Mouse (Mus musculus): ENCODE measurements at regions not wholly inside any gene's neighbourhood (a gene's known extent, or its start where the extent isn't known, plus 50 kb on each side); places are given as distances from the start of the nearest gene placed in this dataset.

DNA sequence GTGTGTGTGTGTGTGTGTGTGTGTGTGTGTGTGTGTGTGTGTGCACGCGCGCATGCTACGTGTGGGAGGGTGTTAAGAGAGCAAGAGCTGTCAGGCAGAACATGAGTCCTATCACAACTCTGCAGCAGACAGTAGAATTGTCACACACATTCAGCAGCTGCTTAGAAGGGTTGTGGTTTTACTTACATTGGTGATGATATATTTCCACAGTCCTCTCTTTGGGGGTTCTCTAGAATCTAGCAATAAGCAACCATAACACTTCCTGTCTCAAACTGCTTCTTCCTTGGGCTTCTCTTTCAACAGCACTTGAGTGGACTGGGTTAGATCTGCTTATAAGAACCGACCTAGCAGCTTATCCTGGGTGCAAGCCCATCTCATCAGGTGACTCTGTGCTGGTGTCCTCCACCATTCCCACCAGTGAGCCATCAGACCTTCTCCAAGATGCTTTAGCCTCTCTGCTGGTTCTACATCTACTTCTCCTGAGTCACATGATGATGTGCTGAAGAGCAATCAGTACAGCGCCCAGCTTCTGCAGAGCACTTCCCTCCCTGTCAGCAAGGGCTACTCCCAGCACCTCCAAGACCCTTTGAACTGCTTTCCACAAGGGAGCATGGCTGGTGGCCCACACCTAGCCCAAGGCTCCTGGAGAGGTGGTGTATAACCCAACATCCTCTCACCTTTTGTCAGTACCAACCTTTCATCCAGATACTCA is 222.6 kb downstream of the Wdr11 start:
- 83% methylated on average over 5 of the region's 6 CpGs for WGBS
- ATAC-seq: no peak
- H3K27me3 ChIP-seq (replicated peaks; ENCODE audit: control insufficient read depth, insufficient read depth, low read length): no peaks in the 10 kb centered on the region
- no peak overlapping the region for H3K9ac ChIP-seq (ENCODE audit: low read depth, low read length)
- no peaks in the 10 kb centered on the region for H3K4me1 ChIP-seq (ENCODE audit: control insufficient read depth, insufficient read depth, low read depth, low read length)
- no peaks in the 10 kb centered on the region for H3K36me3 ChIP-seq (ENCODE audit: control insufficient read depth, insufficient read depth, low read length)
- no peaks in the 10 kb centered on the region for H3K9me3 ChIP-seq (ENCODE audit: control insufficient read depth, low read length)
- H3K4me3 ChIP-seq (ENCODE audit: low read length): no peak overlapping the region
- no peak overlapping the region for H3K4me2 ChIP-seq (ENCODE audit: low read length)
- no peak overlapping the region for H3K27ac ChIP-seq (ENCODE audit: low read depth, low read length)

DNA sequence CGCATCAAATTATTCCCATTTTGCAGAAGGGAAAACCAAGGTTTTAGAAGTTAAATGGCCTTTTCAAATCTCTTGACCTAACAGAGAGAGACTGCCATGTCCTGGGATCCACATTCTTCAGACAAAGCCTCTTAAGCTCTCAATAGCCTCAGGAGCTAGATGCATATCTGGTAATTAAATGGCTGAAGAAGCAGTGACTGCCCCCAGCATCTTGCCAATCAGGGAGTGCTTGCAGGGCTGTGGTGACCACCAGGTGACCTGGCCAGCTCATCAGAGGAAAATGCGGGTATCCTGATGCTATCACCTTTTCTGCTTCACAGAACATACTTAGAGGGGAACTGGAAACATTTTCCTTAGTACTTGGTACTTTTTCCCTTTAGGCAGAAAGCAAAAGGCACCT is 227.2 kb downstream of the Wdr11 start:
- Histone ChIP-seq H3K4me1 (ENCODE audit: control insufficient read depth, insufficient read depth, low read depth, low read length) (no peaks in the 10 kb centered on the region), H3K9ac (ENCODE audit: low read depth, low read length) (no peak overlapping the region), H3K36me3 (ENCODE audit: control insufficient read depth, insufficient read depth, low read length) (no peaks in the 10 kb centered on the region), H3K4me3 (ENCODE audit: low read length) (no peak overlapping the region), H3K4me2 (ENCODE audit: low read length) (no peak overlapping the region), H3K27me3 (replicated peaks; ENCODE audit: control insufficient read depth, insufficient read depth, low read length) (no peaks in the 10 kb centered on the region), H3K9me3 (ENCODE audit: control insufficient read depth, low read length) (no peaks in the 10 kb centered on the region), H3K27ac (ENCODE audit: low read depth, low read length) (no peak overlapping the region)
- 96% methylated on average over 2 of the region's 2 CpGs for WGBS
- no peak for ATAC-seq

DNA sequence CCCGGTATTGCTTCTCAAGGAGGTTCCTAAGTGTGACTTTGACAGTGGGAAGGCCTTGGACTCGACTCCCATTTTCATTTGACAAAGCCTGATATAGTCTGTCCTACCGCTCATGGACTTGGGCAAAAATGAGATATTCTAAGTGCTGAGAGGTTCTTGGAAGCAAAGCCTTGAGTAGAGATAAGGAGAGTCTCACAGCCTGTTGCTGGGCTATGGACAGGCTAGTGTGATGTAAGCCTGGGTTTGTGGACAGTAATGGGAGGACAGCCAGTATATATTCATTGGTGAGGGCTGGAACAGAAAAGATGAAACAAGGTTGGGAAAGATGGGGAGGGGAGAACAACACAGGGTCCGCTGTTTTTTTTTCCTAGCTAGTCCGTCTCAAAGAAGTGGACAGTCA is 228.0 kb downstream of the Wdr11 start:
- no peak overlapping the region for H3K27ac ChIP-seq (ENCODE audit: low read depth, low read length)
- H3K36me3 ChIP-seq (ENCODE audit: control insufficient read depth, insufficient read depth, low read length): no peaks in the 10 kb centered on the region
- no peaks in the 10 kb centered on the region for H3K27me3 ChIP-seq (replicated peaks; ENCODE audit: control insufficient read depth, insufficient read depth, low read length)
- ATAC-seq: no peak
- H3K9me3 ChIP-seq (ENCODE audit: control insufficient read depth, low read length): no peaks in the 10 kb centered on the region
- H3K9ac ChIP-seq (ENCODE audit: low read depth, low read length): no peak overlapping the region
- no peaks in the 10 kb centered on the region for H3K4me1 ChIP-seq (ENCODE audit: control insufficient read depth, insufficient read depth, low read depth, low read length)
- H3K4me2 ChIP-seq (ENCODE audit: low read length): no peak overlapping the region
- WGBS: 79% methylated on average over 5 of the region's 5 CpGs
- H3K4me3 ChIP-seq (ENCODE audit: low read length): no peak overlapping the region

DNA sequence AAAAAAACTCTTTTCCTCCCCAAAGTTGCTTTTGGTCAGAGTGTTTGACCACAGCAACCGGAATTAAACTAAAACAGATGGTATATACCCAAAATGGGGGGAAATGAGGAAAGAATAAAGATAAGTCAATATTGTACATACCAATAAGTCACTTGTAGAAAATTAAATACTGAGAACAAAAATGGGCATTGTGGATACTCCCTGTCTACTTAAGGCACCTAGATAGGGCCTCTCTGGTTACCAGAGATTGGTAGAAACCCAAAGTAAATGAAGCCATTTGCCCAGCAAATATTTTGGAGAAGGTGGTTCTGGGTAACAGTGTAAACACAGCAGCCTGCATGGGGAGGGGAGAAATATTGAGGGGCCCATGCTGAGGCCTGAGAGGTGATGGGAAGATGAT is 237.3 kb downstream of the Wdr11 start:
- Histone ChIP-seq H3K36me3 (ENCODE audit: control insufficient read depth, insufficient read depth, low read length) (no peaks in the 10 kb centered on the region), H3K9ac (ENCODE audit: low read depth, low read length) (no peak overlapping the region), H3K27me3 (replicated peaks; ENCODE audit: control insufficient read depth, insufficient read depth, low read length) (no peaks in the 10 kb centered on the region), H3K9me3 (ENCODE audit: control insufficient read depth, low read length) (no peaks in the 10 kb centered on the region), H3K4me3 (ENCODE audit: low read length) (no peak overlapping the region), H3K4me1 (ENCODE audit: control insufficient read depth, insufficient read depth, low read depth, low read length) (no peaks in the 10 kb centered on the region; the same call in none of the 2 replicates), H3K4me2 (ENCODE audit: low read length) (no peak overlapping the region), H3K27ac (ENCODE audit: low read depth, low read length) (no peak overlapping the region)
- ATAC-seq: no peak
- WGBS: 94% methylated on average over 1 of the region's 1 CpGs

DNA sequence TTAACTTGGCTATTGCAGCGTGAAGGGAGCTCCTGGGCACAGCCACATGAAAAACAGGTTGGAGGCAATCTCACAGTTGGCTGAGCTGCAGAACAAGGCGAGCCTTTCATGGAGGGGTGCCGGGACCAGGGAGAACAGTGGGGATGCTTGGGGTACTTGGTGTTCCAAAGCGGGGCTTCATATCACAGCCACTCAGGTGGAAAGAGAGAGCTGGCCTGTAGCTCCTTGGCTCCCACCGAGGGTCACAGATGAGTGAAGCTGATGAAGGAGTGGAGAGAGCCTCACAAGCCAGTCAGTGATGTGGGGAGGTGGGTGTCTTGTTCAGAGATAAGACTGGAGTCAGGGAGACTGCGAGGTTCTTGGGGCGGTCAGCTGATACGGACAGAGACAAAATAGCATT is 241.2 kb downstream of the Wdr11 start:
- no peaks in the 10 kb centered on the region for H3K4me1 ChIP-seq (ENCODE audit: control insufficient read depth, insufficient read depth, low read depth, low read length)
- H3K27ac ChIP-seq (ENCODE audit: low read depth, low read length): no peak overlapping the region
- H3K36me3 ChIP-seq (ENCODE audit: control insufficient read depth, insufficient read depth, low read length): no peaks in the 10 kb centered on the region
- no peaks in the 10 kb centered on the region for H3K27me3 ChIP-seq (replicated peaks; ENCODE audit: control insufficient read depth, insufficient read depth, low read length)
- no peak for ATAC-seq
- H3K9ac ChIP-seq (ENCODE audit: low read depth, low read length): no peak overlapping the region
- no peak overlapping the region for H3K4me3 ChIP-seq (ENCODE audit: low read length)
- WGBS: 81% methylated on average over 8 of the region's 8 CpGs
- no peak overlapping the region for H3K4me2 ChIP-seq (ENCODE audit: low read length)
- no peaks in the 10 kb centered on the region for H3K9me3 ChIP-seq (ENCODE audit: control insufficient read depth, low read length)

DNA sequence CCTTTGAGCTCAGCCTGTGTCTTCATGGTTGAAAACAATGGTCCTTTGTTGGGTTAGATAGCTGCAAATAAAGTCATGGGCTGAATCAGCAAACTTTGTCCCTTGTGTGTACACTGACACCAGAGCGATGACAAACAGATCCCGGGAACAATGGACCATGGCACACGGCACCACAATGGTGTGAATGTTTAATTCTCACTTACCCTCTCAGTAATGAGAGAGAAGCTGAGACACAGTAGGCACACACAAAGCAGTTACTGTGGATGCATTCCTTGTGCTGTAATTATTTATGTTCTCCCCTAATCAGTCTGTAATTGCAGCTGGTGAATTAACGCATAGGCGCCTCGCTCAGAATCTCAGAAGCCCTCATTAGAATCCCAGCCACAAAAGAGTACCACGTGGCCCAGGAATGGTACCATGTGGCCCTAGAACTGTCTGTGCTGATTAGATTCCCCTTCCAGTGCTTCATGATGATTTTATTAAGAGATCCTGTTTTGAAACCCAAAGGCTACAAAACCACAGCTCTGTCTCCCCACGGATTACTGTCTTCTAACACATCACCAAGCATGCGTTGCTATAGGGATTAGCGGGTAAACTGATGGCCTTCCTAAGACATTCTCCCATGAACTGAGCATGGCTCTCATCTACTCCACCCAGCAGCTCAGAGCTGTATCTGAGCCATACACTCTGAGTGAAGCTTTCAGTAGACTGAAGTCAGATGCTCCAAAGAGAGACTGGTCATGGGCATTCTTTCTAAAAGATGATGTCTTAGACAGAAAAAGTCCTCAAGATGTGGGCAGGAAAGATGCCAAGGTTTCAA is 250.8 kb downstream of the Wdr11 start:
- Histone ChIP-seq H3K9me3 (ENCODE audit: control insufficient read depth, low read length) (no peaks in the 10 kb centered on the region), H3K27ac (ENCODE audit: low read depth, low read length) (no peak overlapping the region), H3K9ac (ENCODE audit: low read depth, low read length) (no peak overlapping the region), H3K4me1 (ENCODE audit: control insufficient read depth, insufficient read depth, low read depth, low read length) (no peaks in the 10 kb centered on the region; the same call in 1 of the 2 replicates), H3K4me3 (ENCODE audit: low read length) (no peak overlapping the region), H3K36me3 (ENCODE audit: control insufficient read depth, insufficient read depth, low read length) (no peaks in the 10 kb centered on the region), H3K27me3 (replicated peaks; ENCODE audit: control insufficient read depth, insufficient read depth, low read length) (no peaks in the 10 kb centered on the region), H3K4me2 (ENCODE audit: low read length) (no peak overlapping the region)
- no peak for ATAC-seq
- WGBS: 41% methylated on average over 10 of the region's 10 CpGs

DNA sequence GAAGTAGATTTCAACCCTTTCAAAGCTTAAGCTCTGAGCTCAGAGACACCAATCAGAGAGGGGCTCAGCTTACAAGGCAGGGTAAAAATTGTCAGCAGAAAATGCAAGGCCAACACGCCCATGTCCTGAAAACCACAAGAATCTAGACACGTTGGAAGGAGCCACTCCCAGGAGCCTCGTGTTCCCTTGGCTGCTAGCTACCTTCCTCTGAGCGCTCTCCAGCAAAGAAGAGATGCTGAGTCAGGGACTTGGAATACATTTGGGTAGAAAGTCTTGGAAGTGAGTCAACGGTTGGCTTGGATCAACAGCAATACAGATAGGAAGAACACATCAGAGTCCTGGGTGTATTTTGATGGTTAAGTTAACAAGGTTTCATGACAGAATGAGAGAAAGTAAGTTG is 255.5 kb downstream of the Wdr11 start:
- Histone ChIP-seq H3K9ac (ENCODE audit: low read depth, low read length) (no peak overlapping the region), H3K4me1 (ENCODE audit: control insufficient read depth, insufficient read depth, low read depth, low read length) (no peaks in the 10 kb centered on the region; the same call in 1 of the 2 replicates), H3K36me3 (ENCODE audit: control insufficient read depth, insufficient read depth, low read length) (no peaks in the 10 kb centered on the region), H3K27me3 (replicated peaks; ENCODE audit: control insufficient read depth, insufficient read depth, low read length) (no peaks in the 10 kb centered on the region), H3K9me3 (ENCODE audit: control insufficient read depth, low read length) (no peaks in the 10 kb centered on the region), H3K4me2 (ENCODE audit: low read length) (no peak overlapping the region), H3K27ac (ENCODE audit: low read depth, low read length) (no peak overlapping the region), H3K4me3 (ENCODE audit: low read length) (no peak overlapping the region)
- WGBS: 72% methylated on average over 5 of the region's 5 CpGs
- ATAC-seq: no peak

DNA sequence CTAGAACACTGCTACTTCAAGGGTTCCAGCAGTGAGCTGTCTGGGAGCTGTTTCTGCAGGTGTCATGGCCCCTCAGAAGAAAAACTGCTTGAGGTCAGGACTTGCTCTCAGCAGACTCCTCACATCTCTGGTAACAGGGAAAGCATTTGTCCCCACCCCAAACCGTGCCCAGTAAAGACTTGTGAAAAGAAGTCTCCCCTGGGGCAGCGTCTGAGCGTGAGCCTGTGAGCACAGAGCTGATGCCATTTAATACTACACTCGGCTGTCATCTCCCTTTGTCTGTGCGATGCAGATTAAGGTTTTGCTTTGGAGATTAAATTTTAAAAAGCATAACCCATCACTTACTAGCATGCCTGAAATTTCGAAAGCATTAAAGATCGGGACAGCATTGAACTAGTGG is 261.9 kb downstream of the Wdr11 start:
- H3K27me3 ChIP-seq (replicated peaks; ENCODE audit: control insufficient read depth, insufficient read depth, low read length): no peaks in the 10 kb centered on the region
- no peaks in the 10 kb centered on the region for H3K4me1 ChIP-seq (ENCODE audit: control insufficient read depth, insufficient read depth, low read depth, low read length)
- WGBS: 30% methylated on average over 7 of the region's 7 CpGs
- no peaks in the 10 kb centered on the region for H3K9me3 ChIP-seq (ENCODE audit: control insufficient read depth, low read length)
- no peak overlapping the region for H3K27ac ChIP-seq (ENCODE audit: low read depth, low read length)
- H3K9ac ChIP-seq (ENCODE audit: low read depth, low read length): no peak overlapping the region
- H3K4me2 ChIP-seq (ENCODE audit: low read length): no peak overlapping the region
- no peak for ATAC-seq
- no peak overlapping the region for H3K4me3 ChIP-seq (ENCODE audit: low read length)
- no peaks in the 10 kb centered on the region for H3K36me3 ChIP-seq (ENCODE audit: control insufficient read depth, insufficient read depth, low read length)

DNA sequence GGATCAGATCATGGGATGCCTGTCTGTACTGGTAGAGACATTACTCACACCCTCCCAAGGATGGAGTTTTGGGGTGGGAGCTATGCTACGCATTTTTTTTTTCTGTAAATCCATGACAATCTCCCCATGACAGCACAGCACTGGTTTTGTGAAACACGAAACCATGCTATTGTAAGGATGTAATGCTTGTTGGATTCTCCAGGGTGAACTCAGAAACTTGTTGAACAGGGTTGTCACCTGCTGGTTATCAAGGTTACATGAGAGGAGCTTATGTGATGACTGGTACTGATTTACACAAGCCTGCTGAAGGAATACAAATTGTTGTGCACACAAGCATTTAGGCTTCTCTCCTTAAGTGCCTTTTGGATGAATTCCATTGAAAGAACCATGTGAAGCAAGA is 263.3 kb downstream of the Wdr11 start:
- H3K4me1 ChIP-seq (ENCODE audit: control insufficient read depth, insufficient read depth, low read depth, low read length): no peaks in the 10 kb centered on the region
- no peaks in the 10 kb centered on the region for H3K9me3 ChIP-seq (ENCODE audit: control insufficient read depth, low read length)
- no peak overlapping the region for H3K4me3 ChIP-seq (ENCODE audit: low read length)
- no peak overlapping the region for H3K4me2 ChIP-seq (ENCODE audit: low read length)
- H3K27ac ChIP-seq (ENCODE audit: low read depth, low read length): no peak overlapping the region
- ATAC-seq: no peak
- H3K27me3 ChIP-seq (replicated peaks; ENCODE audit: control insufficient read depth, insufficient read depth, low read length): no peaks in the 10 kb centered on the region
- H3K36me3 ChIP-seq (ENCODE audit: control insufficient read depth, insufficient read depth, low read length): no peaks in the 10 kb centered on the region
- WGBS: 71% methylated on average over 2 of the region's 2 CpGs
- no peak overlapping the region for H3K9ac ChIP-seq (ENCODE audit: low read depth, low read length)

Data from hindbrain, embryonic 16.5 days (tissue).